Mouse (Mus musculus) B cell, adult 67 days (primary cell): Measurements from ENCODE around the gene Naaladl1. TPM values are rescaled to one million over a fixed set of nuclear protein-coding genes. Genes with fewer than 3 reads are reported as not detected.

Experiments used
- total RNA-seq, 2 experiments: library from RNA; stranded (reverse); gene quantifications; 4 replicates each; pipeline ENCODE4 v1.2.4; 2023

Gene Naaladl1
- not detected for total RNA-seq

GRCm38 (mm10) chr19:6105586-6105985, at the start of gene Naaladl1:
Naaladl1 (plus strand) TSS chr19:6105782.

DNA sequence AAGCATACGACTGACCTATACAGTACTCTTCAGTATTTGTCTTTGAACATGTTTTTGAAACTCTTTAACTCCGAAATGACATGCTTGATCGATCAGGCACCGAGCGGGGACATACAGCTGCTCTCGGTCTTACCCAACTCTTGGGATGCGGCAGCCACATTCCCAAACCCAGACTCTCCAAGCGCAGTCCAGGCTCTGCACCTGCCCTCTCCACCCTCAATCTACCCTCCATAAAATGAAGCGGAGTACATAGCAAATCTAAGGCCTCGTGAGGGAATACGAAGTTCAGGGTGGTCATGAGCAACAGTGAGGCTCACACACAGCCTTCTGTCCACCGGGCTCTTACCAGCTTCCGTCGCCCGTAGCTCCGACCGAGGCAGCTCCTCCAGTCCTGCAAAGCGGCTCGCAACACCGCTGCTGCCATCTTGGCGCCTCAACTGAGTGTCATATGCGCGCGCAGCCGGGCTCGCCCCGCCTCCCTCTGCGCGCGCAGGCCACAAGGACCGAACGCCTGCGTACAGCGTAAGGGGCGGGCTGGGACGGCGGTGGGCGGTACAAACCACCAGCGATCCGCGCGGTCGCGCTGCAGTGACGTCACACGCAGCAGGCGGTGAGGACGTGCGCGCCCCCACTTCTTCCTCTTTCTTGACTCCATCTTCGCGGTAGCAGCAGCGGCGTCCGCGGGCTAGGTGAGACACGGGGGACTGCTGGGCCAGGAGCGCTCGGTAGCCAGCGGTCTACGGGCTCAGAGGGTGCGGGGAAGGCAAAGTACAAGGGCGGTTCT, 48.1 kb upstream of the Naaladl1 start, which contains the start of the genes Mrpl49 and Fau:
Gene Mrpl49, minus strand, starts transcription at position 473 of the 784 bp plus-strand sequence.
Gene Fau, plus strand, starts transcription at position 532 of the 784 bp plus-strand sequence.

GRCm38 (mm10) chr19:6061021-6061533, 44.5 kb upstream of the Naaladl1 start, which contains the start of gene Znhit2:
Znhit2 (plus strand) TSS chr19:6061192.

DNA sequence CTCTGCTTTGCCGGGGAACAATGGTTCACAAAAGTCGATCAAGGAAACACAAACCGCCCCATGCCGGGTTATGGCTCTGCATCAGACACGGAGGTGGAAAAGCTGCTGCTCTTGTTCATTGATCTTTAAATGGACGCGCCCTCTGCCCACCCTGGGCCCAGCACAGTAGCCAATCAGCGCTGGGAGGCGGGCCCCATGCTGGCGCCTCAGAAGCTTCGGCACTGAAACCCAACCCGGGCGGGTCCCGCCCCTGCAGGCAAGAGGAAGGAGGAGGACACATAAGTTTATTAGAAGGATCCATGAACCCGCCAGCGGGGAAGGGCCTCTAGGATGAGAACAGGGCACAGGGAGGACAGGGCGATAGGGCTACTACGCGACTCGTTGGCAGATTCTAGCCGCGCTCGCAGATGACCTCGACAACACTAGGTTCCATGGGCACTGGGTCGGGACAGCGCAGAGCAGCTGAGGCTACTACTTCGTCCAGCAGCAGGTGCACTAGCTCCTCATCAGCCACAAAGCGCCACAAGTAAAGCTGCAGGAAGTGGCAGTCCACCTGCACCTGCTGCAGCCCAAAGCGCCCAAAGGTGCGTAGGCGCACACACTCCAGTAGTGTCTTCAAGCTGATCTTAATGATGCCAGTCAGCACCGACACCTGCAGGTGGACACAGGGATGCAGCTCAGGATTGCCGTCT, 37.7 kb upstream of the Naaladl1 start, which contains the start of gene Tm7sf2:
Gene Tm7sf2, minus strand, starts transcription at position 650 of the 692 bp plus-strand sequence.

GRCm38 (mm10) chr19:6076564-6077393, 28.8 kb upstream of the Naaladl1 start, which contains the start of gene Vps51:
Vps51 (minus strand) TSS chr19:6077231.

DNA sequence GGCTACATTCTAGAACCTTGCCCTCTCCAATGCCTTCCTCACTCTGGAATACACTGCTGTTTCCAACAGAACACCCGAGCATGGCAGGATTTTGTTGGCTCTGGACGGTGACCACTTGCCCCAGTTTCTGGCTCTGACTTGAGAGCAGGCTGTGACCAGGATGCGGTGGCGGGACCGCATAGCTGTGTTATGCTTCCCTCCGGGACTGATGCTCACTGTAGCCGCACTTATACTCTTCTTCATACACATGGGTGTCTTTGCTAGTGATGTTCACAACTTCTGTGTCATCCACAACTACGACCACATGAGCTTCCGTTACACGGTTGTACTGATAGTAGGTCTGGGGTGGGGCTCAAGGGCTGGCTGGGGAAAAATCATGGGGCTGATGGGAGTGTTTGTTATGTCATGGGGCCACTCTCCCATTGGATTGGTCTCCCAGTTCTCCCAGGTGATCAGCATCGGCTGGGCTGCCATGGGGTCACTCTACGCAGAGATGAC, 25.6 kb upstream of the Naaladl1 start, which contains the start of gene Tmem262:
Gene Tmem262, plus strand, starts transcription at position 51 of the 498 bp plus-strand sequence.

DNA sequence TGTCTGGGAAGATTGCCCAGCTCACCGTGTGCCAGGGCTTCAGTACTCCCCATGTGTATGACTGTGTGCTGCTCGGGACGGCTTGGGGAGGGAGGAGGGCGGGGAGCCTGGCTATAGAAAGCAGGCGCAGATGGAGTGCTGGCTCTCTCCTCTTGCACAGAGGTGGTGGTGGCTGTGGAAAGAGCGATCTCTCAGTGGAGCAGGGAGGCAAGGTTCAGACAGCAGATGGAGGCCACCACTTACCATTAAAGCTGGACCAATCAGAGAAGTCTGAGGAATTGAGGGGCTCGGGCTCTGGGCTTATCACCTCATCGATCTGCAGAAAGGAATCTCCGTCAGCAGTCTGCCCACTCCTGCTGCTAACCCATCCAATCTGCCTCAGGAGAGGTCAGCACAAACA, 23.4 kb upstream of the Naaladl1 start, which contains the start of gene Gm28374:
Gene Gm28374, minus strand, starts transcription at position 101 of the 400 bp plus-strand sequence.

GRCm38 (mm10) chr19:6084478-6085248, 20.9 kb upstream of the Naaladl1 start, which contains the start of the genes Zfpl1 and Cdca5:
Zfpl1 (minus strand) TSS chr19:6084956.
Cdca5 (plus strand) TSS chr19:6084983.

GRCm38 (mm10) chr19:6094119-6094518, 11.5 kb upstream of the Naaladl1 start, which contains the start of gene AC131692.1:
AC131692.1 (plus strand) TSS chr19:6094419.

GRCm38 (mm10) chr19:6117986-6118676, 12.5 kb downstream of the Naaladl1 start, which contains the start of gene Sac3d1:
Sac3d1 (minus strand) TSS chr19:6118650.

DNA sequence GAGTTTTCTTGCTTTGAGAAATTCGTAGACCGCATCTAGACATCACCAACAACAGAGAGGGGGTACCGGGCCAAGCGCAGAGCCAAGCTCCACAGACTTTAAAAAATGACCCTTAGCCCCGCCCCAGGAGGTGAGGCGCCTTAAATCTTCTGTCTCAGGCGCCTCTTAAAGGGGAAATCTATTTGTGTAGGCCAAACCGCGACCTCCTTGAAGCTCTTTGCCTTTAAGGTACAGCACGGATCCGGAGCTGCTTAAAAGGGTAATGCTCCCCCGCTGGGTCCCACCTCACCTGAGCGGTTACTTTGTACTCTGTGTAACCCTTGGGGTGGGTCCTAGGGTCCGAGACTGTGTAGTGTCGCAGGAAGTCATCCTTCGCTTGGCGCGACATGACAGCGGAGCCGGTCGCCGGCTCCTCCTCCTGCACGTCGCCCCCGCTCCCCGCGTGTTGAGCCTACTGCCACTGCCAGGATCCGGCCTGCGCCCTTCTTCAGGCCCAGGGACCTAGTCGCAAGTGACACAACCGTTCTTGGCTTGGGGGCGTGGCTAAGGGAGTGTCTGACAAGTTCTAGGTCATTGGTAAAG, 22.3 kb downstream of the Naaladl1 start, which contains the start of gene Snx15:
Gene Snx15, minus strand, starts transcription at position 545 of the 582 bp plus-strand sequence.

GRCm38 (mm10) chr19:6140678-6141393, 35.3 kb downstream of the Naaladl1 start, which contains the start of gene Batf2:
Batf2 (plus strand) TSS chr19:6140983.

DNA sequence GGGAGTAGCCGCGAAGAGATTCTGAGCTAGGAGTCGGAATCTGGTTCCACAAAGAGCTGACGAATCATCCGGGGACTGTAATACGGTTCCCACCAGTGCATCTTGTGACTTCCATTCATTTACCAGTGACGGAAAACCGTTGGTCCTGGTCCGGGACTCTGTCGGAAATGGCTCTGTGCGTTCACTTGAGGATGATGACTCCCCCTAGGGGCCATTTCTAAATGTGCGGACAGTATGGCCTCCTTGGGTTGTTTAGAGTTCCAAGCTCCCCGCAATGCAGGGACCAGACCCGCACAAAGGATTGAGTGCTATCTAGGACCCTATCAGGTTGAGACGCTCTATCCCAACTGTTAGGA, 35.8 kb downstream of the Naaladl1 start, which contains the start of gene Arl2:
Gene Arl2, minus strand, starts transcription at position 155 of the 356 bp plus-strand sequence.

Other genes starting within 250 kb of the Naaladl1 start
- gene Frmd8, start 230.5 kb upstream of the Naaladl1 start, total RNA-seq: 10 to 100 TPM; 39.6 to 41.7 TPM
- 10 to 100 TPM; 21.2 to 26.6 TPM for gene Slc25a45, start 228.0 kb upstream of the Naaladl1 start, total RNA-seq
- 1 to 10 TPM; 3.4 to 4.2 TPM for gene Tigd3, start 211.6 kb upstream of the Naaladl1 start, total RNA-seq
- gene Dpf2, start 192.8 kb upstream of the Naaladl1 start, total RNA-seq: 100 to 1,000 TPM; 171 to 191 TPM
- not detected for gene Cdc42ep2, start 181.0 kb upstream of the Naaladl1 start, total RNA-seq
- 10 to 100 TPM; 77.0 to 78.2 TPM for gene Pola2, start 141.6 kb upstream of the Naaladl1 start, total RNA-seq
- not detected for gene Slc22a20, start 119.6 kb upstream of the Naaladl1 start, total RNA-seq
- gene Capn1, start 89.9 kb upstream of the Naaladl1 start, total RNA-seq: 100 to 1,000 TPM in 1 of 2 experiments, 10 to 100 TPM in 1; 97.9 to 103 TPM
- 100 to 1,000 TPM; 205 to 221 TPM for gene Syvn1, start 59.2 kb upstream of the Naaladl1 start, total RNA-seq
- 10 to 100 TPM; 24.4 to 30.4 TPM for gene Mrpl49, start 48.0 kb upstream of the Naaladl1 start, total RNA-seq
- gene Fau, start 47.9 kb upstream of the Naaladl1 start, total RNA-seq: 1,000 to 10,000 TPM; 3,281 to 3,326 TPM
- gene Znhit2, start 44.6 kb upstream of the Naaladl1 start, total RNA-seq: 10 to 100 TPM; 11.5 to 17.8 TPM
- 10 to 100 TPM; 11.2 to 16.4 TPM for gene Tm7sf2, start 37.4 kb upstream of the Naaladl1 start, total RNA-seq
- 100 to 1,000 TPM in 1 of 2 experiments, 10 to 100 TPM in 1; 83.4 to 105 TPM for gene Vps51, start 28.6 kb upstream of the Naaladl1 start, total RNA-seq
- gene Tmem262, start 25.7 kb upstream of the Naaladl1 start, total RNA-seq: not detected
- not detected for gene Gm28374, start 23.5 kb upstream of the Naaladl1 start, total RNA-seq
- gene Zfpl1, start 20.8 kb upstream of the Naaladl1 start, total RNA-seq: 10 to 100 TPM; 51.4 to 65.8 TPM
- gene Cdca5, start 20.8 kb upstream of the Naaladl1 start, total RNA-seq: 1 to 10 TPM; 1.6 TPM
- not detected for gene AC131692.1, start 11.4 kb upstream of the Naaladl1 start, total RNA-seq
- gene Sac3d1, start 12.9 kb downstream of the Naaladl1 start, total RNA-seq: 1 to 10 TPM; 8.8 to 10.0 TPM
- gene Snx15, start 22.5 kb downstream of the Naaladl1 start, total RNA-seq: 10 to 100 TPM; 41.1 to 46.7 TPM
- not detected for gene Batf2, start 35.2 kb downstream of the Naaladl1 start, total RNA-seq
- 10 to 100 TPM; 31.4 to 32.2 TPM for gene Arl2, start 35.8 kb downstream of the Naaladl1 start, total RNA-seq
- gene Majin, start 78.6 kb downstream of the Naaladl1 start, total RNA-seq: not detected
- gene Gpha2, start 120.6 kb downstream of the Naaladl1 start, total RNA-seq: not detected
- 10 to 100 TPM; 25.7 to 33.0 TPM for gene Ppp2r5b, start 130.1 kb downstream of the Naaladl1 start, total RNA-seq
- 100 to 1,000 TPM; 105 to 123 TPM for gene Atg2a, start 135.9 kb downstream of the Naaladl1 start, total RNA-seq
- gene Ehd1, start 170.9 kb downstream of the Naaladl1 start, total RNA-seq: 100 to 1,000 TPM; 212 to 217 TPM
- 1 to 10 TPM; 8.0 to 9.0 TPM for gene Cdc42bpg, start 200.7 kb downstream of the Naaladl1 start, total RNA-seq
- gene Men1, start 229.2 kb downstream of the Naaladl1 start, total RNA-seq: 10 to 100 TPM; 42.3 to 45.0 TPM
- gene Map4k2, start 235.4 kb downstream of the Naaladl1 start, total RNA-seq: 100 to 1,000 TPM; 638 TPM